Mouse (Mus musculus) effector memory CD4-positive, alpha-beta T cell, adult 5 months (primary cell): ENCODE data around the gene Gm49340. TPM values are rescaled to one million over a fixed set of nuclear protein-coding genes. Genes with fewer than 3 reads are reported as not detected.

Source experiments
- polyA plus RNA-seq: library from polyadenylated mRNA; unstranded; fragments of 100-300 nt; shearing (Covaris generic); gene quantifications from one replicate; pipeline ENCODE4 v1.2.1, GENCODE M21; 2017

The Gm49340 gene
- polyA plus RNA-seq = not detected

GRCm38 (mm10) chr11:73329442-73329841 lies at the start of gene Gm49340, which contains the start of the genes Aspa and Spata22:
Gm49340 (plus strand) TSS chr11:73329741.
Aspa (minus strand) TSS chr11:73329596.
Spata22 (plus strand) TSS chr11:73329741.

GRCm38 (mm10) chr11:73350483-73350882 lies 20.9 kb downstream of the Gm49340 start, which contains the start of gene Olfr20:
Olfr20 (plus strand) TSS chr11:73350783.

GRCm38 (mm10) chr11:73370946-73371345 lies 41.4 kb downstream of the Gm49340 start, which contains the start of gene Olfr376:
Olfr376 (plus strand) TSS chr11:73371246.

GRCm38 (mm10) chr11:73399514-73399913 lies 70.0 kb downstream of the Gm49340 start, which contains the start of gene Olfr1:
Olfr1 (minus strand) TSS chr11:73399614.

Other genes with a start within 250 kb of the Gm49340 start
- gene Itgae, start 239.2 kb upstream of the Gm49340 start, polyA plus RNA-seq = 0.67 TPM
- 2.0 TPM for gene Haspin, start 191.4 kb upstream of the Gm49340 start, polyA plus RNA-seq
- not detected for gene P2rx5, start 169.3 kb upstream of the Gm49340 start, polyA plus RNA-seq
- 75.4 TPM for gene Emc6, start 152.7 kb upstream of the Gm49340 start, polyA plus RNA-seq
- 12.5 TPM for gene Tax1bp3, start 152.7 kb upstream of the Gm49340 start, polyA plus RNA-seq
- gene Ctns, start 130.7 kb upstream of the Gm49340 start, polyA plus RNA-seq = 9.9 TPM
- 4.3 TPM for gene Shpk, start 130.3 kb upstream of the Gm49340 start, polyA plus RNA-seq
- gene Trpv1, start 95.4 kb upstream of the Gm49340 start, polyA plus RNA-seq = not detected
- not detected for gene Trpv3, start 62.4 kb upstream of the Gm49340 start, polyA plus RNA-seq
- 0.41 TPM for gene Aspa, start 145 bp upstream of the Gm49340 start, polyA plus RNA-seq
- gene Spata22, start within 50 bp of the Gm49340 start, polyA plus RNA-seq = not detected
- not detected for gene Olfr20, start 21.0 kb downstream of the Gm49340 start, polyA plus RNA-seq
- not detected for gene Olfr376, start 41.5 kb downstream of the Gm49340 start, polyA plus RNA-seq
- gene Olfr1, start 69.9 kb downstream of the Gm49340 start, polyA plus RNA-seq = not detected
- gene Olfr378, start 98.7 kb downstream of the Gm49340 start, polyA plus RNA-seq = not detected
- not detected for gene Olfr380, start 127.8 kb downstream of the Gm49340 start, polyA plus RNA-seq
- gene Olfr381, start 161.9 kb downstream of the Gm49340 start, polyA plus RNA-seq = not detected
- gene Olfr382, start 187.5 kb downstream of the Gm49340 start, polyA plus RNA-seq = not detected